In genomic region chr12:71293960-71294942, GRCm38 (mm10) we compare ENCODE assay signal across 8 mouse cellular contexts. TPM values are rescaled to one million over a fixed set of nuclear protein-coding genes. Genes with fewer than 3 reads are reported as not detected.
DNase-seq lines count a peak whose midpoint lies in the region; ATAC-seq and TF ChIP-seq lines count a peak whose summit lies in the region.

No protein-coding gene starts in this region.

- H3K27me3 ChIP-seq in heart, embryonic 10.5 days (ENCODE audit: insufficient read depth, poor library complexity, severe bottlenecking): no peaks in the 10 kb centered on the region
- no peaks in the 10 kb centered on the region for H3K27me3 ChIP-seq in hindbrain, embryonic 14.5 days (ENCODE audit: control insufficient read depth, insufficient read depth, low read length)
- H3K27me3 ChIP-seq in midbrain, embryonic 13.5 days: no peaks in the 10 kb centered on the region
- H3K27me3 ChIP-seq in cerebellum, adult 2 months (ENCODE audit: control insufficient read depth, insufficient read depth, low read length): no peaks in the 10 kb centered on the region

- no peak overlapping the region for H3K27ac ChIP-seq in heart, embryonic 10.5 days
- no peak overlapping the region for H3K27ac ChIP-seq in hindbrain, embryonic 14.5 days
- H3K27ac ChIP-seq in midbrain, embryonic 13.5 days: no peak overlapping the region
- H3K27ac ChIP-seq in cerebellum, adult 2 months (ENCODE audit: insufficient read depth, low read length): no peak overlapping the region

- H3K4me1 ChIP-seq in heart, embryonic 10.5 days: peaks cover 35% of the 10 kb centered on the region
- peaks cover 9% of the 10 kb centered on the region for H3K4me1 ChIP-seq in hindbrain, embryonic 14.5 days (replicated peaks; ENCODE audit: control insufficient read depth, insufficient read depth, low read length)
- peaks cover 25% of the 10 kb centered on the region for H3K4me1 ChIP-seq in midbrain, embryonic 13.5 days (replicated peaks)
- no peaks in the 10 kb centered on the region for H3K4me1 ChIP-seq in cerebellum, adult 2 months (ENCODE audit: control insufficient read depth, insufficient read depth, low read length)

- no peak for TF ChIP-seq POLR2A in cerebellum, adult 2 months (IDR thresholded peaks at IDR 0.05; ENCODE audit: borderline replicate concordance, insufficient read depth, low read length)

- no peaks in the 10 kb centered on the region for H3K36me3 ChIP-seq in heart, embryonic 10.5 days
- no peaks in the 10 kb centered on the region for H3K36me3 ChIP-seq in hindbrain, embryonic 14.5 days (replicated peaks; ENCODE audit: control insufficient read depth, insufficient read depth)
- H3K36me3 ChIP-seq in midbrain, embryonic 13.5 days: no peaks in the 10 kb centered on the region

- no peak for ATAC-seq in hindbrain, embryonic 14.5 days (ENCODE audit: low FRiP score)
- ATAC-seq in midbrain, embryonic 13.5 days: peak; percentile 64

- WGBS in heart, embryonic 10.5 days: 24% methylated on average over 22 of the region's 22 CpGs
- 9% methylated on average over 22 of the region's 22 CpGs for WGBS in hindbrain, embryonic 14.5 days
- 14% methylated on average over 22 of the region's 22 CpGs for WGBS in midbrain, embryonic 13.5 days
- WGBS in cerebellum, adult 2 months: 27% methylated on average over 22 of the region's 22 CpGs

- no peak for DNase-seq in heart, embryonic 10.5 days (ENCODE audit: low spot score)
- DNase-seq in heart, postnatal 25 days (ENCODE audit: low spot score): no peak
- DNase-seq in ES-CJ7 (ENCODE audit: low read depth, low spot score): peak; percentile 51
- no peak for DNase-seq in hindbrain, embryonic 14.5 days (ENCODE audit: low spot score)
- DNase-seq in cerebellum, postnatal 25 days: no peak
- no peak for DNase-seq in layer of hippocampus, postnatal 10 days (ENCODE audit: low spot score in 2 of 2)
- no peak for DNase-seq in cerebellum, adult 2 months

- no peak overlapping the region for H3K9ac ChIP-seq in hindbrain, embryonic 14.5 days
- H3K9ac ChIP-seq in midbrain, embryonic 13.5 days (replicated peaks): no peak overlapping the region

- H3K4me2 ChIP-seq in hindbrain, embryonic 14.5 days (replicated peaks): peak overlapping the region; percentile 43
- peak overlapping the region; percentile 48 for H3K4me2 ChIP-seq in midbrain, embryonic 13.5 days (replicated peaks)

- H3K4me3 ChIP-seq in heart, embryonic 10.5 days: peak overlapping the region; percentile 27
- peak overlapping the region; percentile 14 for H3K4me3 ChIP-seq in hindbrain, embryonic 14.5 days (replicated peaks; ENCODE audit: low read length)
- H3K4me3 ChIP-seq in midbrain, embryonic 13.5 days (replicated peaks): peak overlapping the region; percentile 22
- no peak overlapping the region for H3K4me3 ChIP-seq in cerebellum, adult 2 months (replicated peaks; ENCODE audit: insufficient read depth, low read depth, low read length)

- no peak for TF ChIP-seq CTCF in cerebellum, adult 2 months (IDR thresholded peaks at IDR 0.05; ENCODE audit: borderline replicate concordance, insufficient read depth, low read depth, low read length)

- intact Hi-C loops in heart, postnatal 25 days (cut with DNase I): no loop called here

- no peaks in the 10 kb centered on the region for H3K9me3 ChIP-seq in heart, embryonic 10.5 days
- no peaks in the 10 kb centered on the region for H3K9me3 ChIP-seq in hindbrain, embryonic 14.5 days (ENCODE audit: control insufficient read depth, low read length)
- no peaks in the 10 kb centered on the region for H3K9me3 ChIP-seq in midbrain, embryonic 13.5 days

RNA-seq across cellular contexts. Expression of gene Dact1, which starts 15.4 kb away (rescaled TPM):
- polyA plus RNA-seq in heart, embryonic 10.5 days (2016; fragmentation: Nextera tagmentation; extraction: Ambion mirVana): 9.4 and 25.3 TPM in 2 replicates
- 1 to 10 TPM; 5.0 to 5.8 TPM for total RNA-seq in heart, postnatal 25 days (2021)
- 29.8 and 33.1 TPM in 2 replicates for polyA plus RNA-seq in hindbrain, embryonic 14.5 days (2014; fragmentation: Nextera tagmentation; extraction: Ambion mirVana)
- polyA plus RNA-seq in midbrain, embryonic 13.5 days (2015; fragmentation: Nextera tagmentation; extraction: Ambion mirVana): 24.2 and 30.5 TPM in 2 replicates
- total RNA-seq in layer of hippocampus, postnatal 10 days (2021): 10 to 100 TPM; 18.2 to 21.0 TPM
- polyA plus RNA-seq in cerebellum, adult 2 months (2012; rRNA removed): 17.0 and 18.7 TPM in 2 replicates
